Mouse (Mus musculus) kidney, embryonic 16.5 days (tissue): Measurements from ENCODE around the gene Cdh12. TPM values are rescaled to one million over a fixed set of nuclear protein-coding genes. Genes with fewer than 3 reads are reported as not detected.

Source experiments
- ATAC-seq: fragments of 200-750 bp; cut with Nextera tagmentation; 2 replicates; pipeline ENCODE4 v1.8.0; 2017; ENCODE audit warnings: moderate TSS enrichment; ENCODE audit not compliant: low FRiP score, low TSS enrichment
- H3K27ac ChIP-seq: fragments of 300-500 bp; sonication (generic); 2 replicates; pipeline ENCODE4 v1.5.1; 2014; ENCODE audit warnings: low read length
- H3K27me3 ChIP-seq: fragments of 300-500 bp; sonication (generic); 2 replicates; pipeline ENCODE4 v1.6.1; 2014; ENCODE audit warnings: low read length, control low read depth, mixed read lengths; ENCODE audit not compliant: insufficient read depth
- H3K36me3 ChIP-seq: fragments of 300-500 bp; sonication (generic); 2 replicates; pipeline ENCODE4 v1.6.1; 2014; ENCODE audit warnings: low read length, control low read depth, mixed read lengths; ENCODE audit not compliant: insufficient read depth
- H3K4me1 ChIP-seq: fragments of 300-500 bp; sonication (generic); 2 replicates; pipeline ENCODE4 v1.6.1; 2014; ENCODE audit warnings: low read length, control low read depth, mixed read lengths; ENCODE audit not compliant: insufficient read depth
- H3K4me2 ChIP-seq: fragments of 300-500 bp; sonication (generic); replicated peaks from 2 replicates; pipeline ENCODE4 v1.6.1; 2014; ENCODE audit warnings: low read depth, low read length
- H3K4me3 ChIP-seq: fragments of 300-500 bp; sonication (generic); 2 replicates; pipeline ENCODE4 v1.5.1; 2014; ENCODE audit warnings: mild to moderate bottlenecking, low read length
- H3K9ac ChIP-seq: fragments of 300-500 bp; sonication (generic); replicated peaks from 2 replicates; pipeline ENCODE4 v1.6.1; 2014; ENCODE audit warnings: low read length
- H3K9me3 ChIP-seq: fragments of 300-500 bp; sonication (generic); 2 replicates; pipeline ENCODE4 v1.6.1; 2016; ENCODE audit warnings: low read length, control low read depth
- WGBS: fragments of 180-500 bp; shearing (Covaris S2); extraction: QIAGEN DNeasy Blood & Tissue Kit; methylation state at CpG from one replicate; pipeline ENCODE4 v1.1.7; 2014; 5-methylcytosine and 5-hydroxymethylcytosine counted together
- polyA plus RNA-seq: library from polyadenylated mRNA; unstranded; fragments of >200 nt; fragmentation: Nextera tagmentation; extraction: Ambion mirVana; gene quantifications from 2 replicates; pipeline ENCODE4 v1.2.1, GENCODE M21; 2015

Cdh12 gene
- polyA plus RNA-seq, 1 experiment from 2014 or later = 0.06 TPM

DNA sequence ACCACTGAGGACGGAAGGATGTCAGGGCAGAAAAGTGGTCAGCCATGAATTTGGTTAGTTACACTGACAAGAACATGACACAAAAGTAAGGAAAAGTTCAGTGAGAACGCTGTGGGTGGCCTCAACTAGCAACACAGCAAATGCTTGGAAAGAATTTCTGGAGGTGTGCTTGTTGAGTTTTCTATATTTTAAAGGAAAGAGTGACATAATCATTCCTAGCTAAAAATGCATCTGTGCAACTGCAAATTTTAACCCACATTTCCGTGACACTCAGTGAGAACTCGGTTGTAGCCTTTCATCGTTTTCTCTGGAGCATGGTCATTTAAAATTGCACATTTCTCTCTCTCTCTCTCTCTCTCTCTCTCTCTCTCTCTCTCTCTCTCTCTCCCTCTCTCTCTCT lies 392.4 kb downstream of the Cdh12 start:
- H3K4me2 ChIP-seq = no peak overlapping the region
- no peak overlapping the region for H3K27ac ChIP-seq
- no peaks in the 10 kb centered on the region for H3K27me3 ChIP-seq
- H3K9me3 ChIP-seq = no peaks in the 10 kb centered on the region
- 91% methylated on average over 5 of the region's 5 CpGs for WGBS
- no peak overlapping the region for H3K4me3 ChIP-seq
- H3K9ac ChIP-seq = no peak overlapping the region
- H3K4me1 ChIP-seq = no peaks in the 10 kb centered on the region
- no peak for ATAC-seq
- H3K36me3 ChIP-seq = no peaks in the 10 kb centered on the region

DNA sequence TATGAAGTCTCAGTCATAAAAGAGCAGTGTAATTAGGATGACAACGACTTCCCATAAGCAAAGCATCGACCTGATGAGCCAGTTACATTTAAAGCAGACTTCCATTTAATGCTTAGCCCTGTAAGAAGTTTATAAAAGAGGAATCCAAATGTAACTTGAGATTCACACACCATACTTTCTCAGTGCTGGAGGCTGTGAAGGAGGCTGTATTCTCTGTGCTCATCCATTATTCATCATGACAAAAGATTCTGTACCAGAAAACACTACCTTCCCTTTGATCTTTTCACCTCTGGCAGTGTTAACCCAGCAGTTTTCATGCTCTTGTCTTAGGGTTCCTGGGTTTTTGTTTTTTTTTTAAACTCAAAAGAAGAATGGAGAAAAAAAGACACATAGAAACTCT lies 414.0 kb downstream of the Cdh12 start:
- Histone ChIP-seq H3K9me3 (no peaks in the 10 kb centered on the region), H3K4me2 (no peak overlapping the region), H3K27ac (no peak overlapping the region), H3K4me3 (no peak overlapping the region), H3K4me1 (no peaks in the 10 kb centered on the region), H3K36me3 (no peaks in the 10 kb centered on the region), H3K9ac (no peak overlapping the region), H3K27me3 (no peaks in the 10 kb centered on the region)
- ATAC-seq = no peak
- WGBS = 47% methylated on average over 2 of the region's 2 CpGs

DNA sequence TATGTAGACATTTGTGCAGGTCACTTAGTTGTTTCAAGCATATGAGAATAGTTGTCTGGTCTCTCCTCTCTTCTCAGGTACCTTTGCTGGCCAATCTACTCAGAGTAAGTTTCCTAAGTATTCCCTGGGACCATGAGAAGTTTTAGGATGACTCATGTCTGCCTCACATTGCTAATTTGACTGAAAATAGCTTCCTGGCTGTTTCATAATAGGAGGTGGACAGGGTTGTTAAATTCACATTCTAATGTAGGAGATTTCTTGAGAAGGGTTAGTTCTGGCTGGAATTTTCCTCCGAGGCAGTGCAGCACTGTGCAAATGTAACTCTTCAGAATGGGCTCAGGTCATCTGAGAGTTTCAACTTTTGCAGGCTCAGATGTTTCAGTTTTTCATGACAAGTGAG lies 423.5 kb downstream of the Cdh12 start:
- no peaks in the 10 kb centered on the region for H3K4me1 ChIP-seq
- ATAC-seq = no peak
- no peaks in the 10 kb centered on the region for H3K27me3 ChIP-seq
- no peak overlapping the region for H3K4me2 ChIP-seq
- H3K9ac ChIP-seq = no peak overlapping the region
- H3K4me3 ChIP-seq = no peak overlapping the region
- no peaks in the 10 kb centered on the region for H3K36me3 ChIP-seq
- WGBS = 79% methylated on average over 1 of the region's 1 CpGs
- no peaks in the 10 kb centered on the region for H3K9me3 ChIP-seq
- no peak overlapping the region for H3K27ac ChIP-seq

DNA sequence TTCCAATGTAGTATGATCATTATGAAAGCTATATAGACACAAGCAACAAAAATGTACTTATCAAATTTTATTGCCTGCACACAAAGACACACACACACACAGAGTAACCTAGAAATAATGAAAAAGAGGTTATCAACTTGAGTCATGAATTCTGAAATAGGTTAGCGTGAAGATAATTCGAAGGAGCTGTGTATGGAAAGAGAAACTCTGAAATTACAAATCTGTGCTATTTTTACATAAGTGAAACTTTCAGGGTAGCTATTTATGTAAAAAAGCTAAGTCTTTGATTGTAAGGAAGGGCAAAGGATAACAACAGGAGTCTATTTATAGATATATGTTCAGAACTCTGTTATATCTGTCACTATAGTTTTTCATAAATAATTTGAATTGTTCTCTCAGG lies 427.9 kb downstream of the Cdh12 start:
- H3K36me3 ChIP-seq = no peaks in the 10 kb centered on the region
- H3K9ac ChIP-seq = no peak overlapping the region
- H3K27ac ChIP-seq = no peak overlapping the region
- H3K4me2 ChIP-seq = no peak overlapping the region
- 90% methylated on average over 2 of the region's 2 CpGs for WGBS
- H3K9me3 ChIP-seq = no peaks in the 10 kb centered on the region
- H3K4me1 ChIP-seq = no peaks in the 10 kb centered on the region
- no peak overlapping the region for H3K4me3 ChIP-seq
- no peak for ATAC-seq
- H3K27me3 ChIP-seq = no peaks in the 10 kb centered on the region

DNA sequence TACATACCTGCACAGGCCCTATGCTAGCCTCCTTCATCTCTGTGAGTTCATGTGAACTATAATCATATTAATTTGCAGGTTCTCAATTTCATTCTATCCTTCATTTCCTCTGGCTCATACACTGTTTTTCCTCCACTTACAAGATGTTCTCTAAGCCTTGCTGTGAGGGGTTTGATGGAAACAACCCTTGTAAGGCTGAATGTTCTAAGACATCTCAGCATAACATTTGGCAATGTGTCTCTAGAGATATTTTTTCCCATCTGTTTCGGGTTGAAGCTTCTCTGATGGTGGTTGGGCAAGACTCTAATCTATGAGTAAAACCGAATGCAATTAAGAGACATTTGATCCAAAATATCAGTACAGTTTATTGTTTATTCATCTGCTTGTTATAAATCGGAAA lies 444.4 kb downstream of the Cdh12 start:
- Histone ChIP-seq H3K9ac (no peak overlapping the region), H3K36me3 (no peaks in the 10 kb centered on the region), H3K27ac (no peak overlapping the region), H3K4me3 (no peak overlapping the region), H3K27me3 (no peaks in the 10 kb centered on the region), H3K4me1 (no peaks in the 10 kb centered on the region), H3K9me3 (no peaks in the 10 kb centered on the region), H3K4me2 (no peak overlapping the region)
- ATAC-seq = no peak
- WGBS = 82% methylated on average over 3 of the region's 3 CpGs

DNA sequence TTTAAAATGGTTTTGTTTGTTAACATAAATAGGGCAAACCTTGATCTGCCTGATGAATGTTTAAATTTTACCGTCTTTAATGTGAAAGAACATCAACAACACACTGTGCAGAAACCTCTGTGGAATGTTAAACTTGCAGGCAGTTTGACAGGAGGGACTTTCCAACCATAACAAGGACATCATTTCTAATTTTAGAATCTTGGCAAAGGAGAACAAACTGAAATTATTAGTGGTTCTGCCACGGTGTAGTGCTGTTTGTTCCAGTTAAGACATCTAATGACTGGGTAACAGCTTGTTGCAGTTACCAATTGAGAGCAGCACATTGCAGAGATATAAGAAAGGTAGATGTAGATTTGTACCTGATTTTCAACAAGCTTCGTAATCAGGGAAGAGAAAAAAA lies 453.5 kb downstream of the Cdh12 start:
- ATAC-seq = no peak
- H3K36me3 ChIP-seq = no peaks in the 10 kb centered on the region
- WGBS = 55% methylated on average over 3 of the region's 3 CpGs

DNA sequence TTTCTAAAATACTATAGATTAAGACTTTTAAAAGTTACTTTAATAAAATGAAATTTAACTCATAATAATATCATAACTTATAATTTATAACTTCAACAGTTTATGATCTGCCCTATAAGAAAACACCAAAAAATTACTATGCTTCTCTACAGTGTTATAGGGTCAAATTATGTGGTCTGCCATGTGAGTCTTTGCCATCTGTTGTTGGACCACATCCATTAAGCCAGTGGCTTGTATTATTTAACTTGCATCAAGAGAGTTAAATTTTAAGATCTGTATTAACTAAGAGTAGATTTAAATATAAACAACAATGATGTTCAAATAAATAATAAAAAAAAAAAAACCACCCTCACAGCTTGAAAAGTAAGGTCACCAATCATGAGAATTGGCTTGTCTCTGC lies 479.2 kb downstream of the Cdh12 start:
- Histone ChIP-seq H3K4me1 (no peaks in the 10 kb centered on the region), H3K9me3 (no peaks in the 10 kb centered on the region), H3K4me2 (no peak overlapping the region), H3K27ac (no peak overlapping the region), H3K36me3 (no peaks in the 10 kb centered on the region), H3K27me3 (no peaks in the 10 kb centered on the region), H3K9ac (no peak overlapping the region), H3K4me3 (no peak overlapping the region)
- ATAC-seq = no peak

More for the DNA sequence above, 453.5 kb downstream of the Cdh12 start:
- Histone ChIP-seq H3K4me1 (no peaks in the 10 kb centered on the region), H3K4me2 (no peak overlapping the region), H3K9me3 (no peaks in the 10 kb centered on the region), H3K4me3 (no peak overlapping the region), H3K9ac (no peak overlapping the region), H3K27ac (no peak overlapping the region), H3K27me3 (no peaks in the 10 kb centered on the region)

DNA sequence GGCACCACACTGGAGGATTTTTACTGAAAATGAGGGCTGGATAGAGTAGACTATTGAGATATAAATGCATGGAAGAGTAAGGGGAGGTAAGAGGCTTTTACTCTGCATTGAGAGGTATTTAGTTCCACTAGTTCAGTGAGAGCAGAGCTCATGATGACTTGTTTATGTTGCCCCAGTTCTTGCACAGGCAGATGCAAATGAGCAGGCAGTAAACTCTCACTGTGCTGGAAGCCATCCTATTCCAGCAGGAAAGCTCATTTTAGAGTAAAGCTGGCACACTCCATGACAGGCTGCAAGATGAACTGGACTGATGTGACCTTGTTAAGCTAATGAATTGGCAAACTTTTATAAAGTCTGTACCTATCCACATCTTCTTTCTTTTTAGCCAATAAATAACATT lies 494.9 kb downstream of the Cdh12 start:
- H3K4me3 ChIP-seq = no peak overlapping the region
- ATAC-seq = no peak
- no peak overlapping the region for H3K27ac ChIP-seq
- H3K9ac ChIP-seq = no peak overlapping the region
- H3K4me1 ChIP-seq = no peaks in the 10 kb centered on the region
- H3K9me3 ChIP-seq = no peaks in the 10 kb centered on the region
- H3K36me3 ChIP-seq = no peaks in the 10 kb centered on the region
- H3K27me3 ChIP-seq = no peaks in the 10 kb centered on the region
- no peak overlapping the region for H3K4me2 ChIP-seq

DNA sequence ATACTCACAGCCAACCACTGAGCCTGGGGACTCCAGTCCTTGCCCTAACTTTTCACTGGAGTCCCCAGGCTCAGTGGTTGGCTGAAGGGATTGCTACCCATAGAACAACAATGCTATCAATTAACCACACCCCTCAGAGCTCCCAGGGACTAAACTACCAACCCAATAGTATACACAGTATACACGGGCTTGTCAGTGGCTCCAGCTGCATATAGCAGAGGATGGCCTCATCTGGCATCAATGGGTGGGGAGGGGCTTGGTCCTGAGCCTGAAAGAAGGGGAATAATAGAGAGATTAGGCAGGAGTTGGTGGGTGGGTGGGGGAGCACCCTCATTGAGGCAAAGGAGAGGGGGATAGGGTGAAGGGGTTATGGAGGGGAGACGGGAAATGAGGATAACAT lies 518.4 kb downstream of the Cdh12 start:
- ATAC-seq = no peak; the same call in 1 of the 2 replicates
- H3K27ac ChIP-seq = no peak overlapping the region
- WGBS = 57% methylated on average over 2 of the region's 2 CpGs
- H3K27me3 ChIP-seq = no peaks in the 10 kb centered on the region
- H3K4me3 ChIP-seq = no peak overlapping the region
- H3K4me2 ChIP-seq = no peak overlapping the region
- H3K4me1 ChIP-seq = no peaks in the 10 kb centered on the region
- H3K36me3 ChIP-seq = no peaks in the 10 kb centered on the region
- no peak overlapping the region for H3K9ac ChIP-seq
- no peaks in the 10 kb centered on the region for H3K9me3 ChIP-seq

DNA sequence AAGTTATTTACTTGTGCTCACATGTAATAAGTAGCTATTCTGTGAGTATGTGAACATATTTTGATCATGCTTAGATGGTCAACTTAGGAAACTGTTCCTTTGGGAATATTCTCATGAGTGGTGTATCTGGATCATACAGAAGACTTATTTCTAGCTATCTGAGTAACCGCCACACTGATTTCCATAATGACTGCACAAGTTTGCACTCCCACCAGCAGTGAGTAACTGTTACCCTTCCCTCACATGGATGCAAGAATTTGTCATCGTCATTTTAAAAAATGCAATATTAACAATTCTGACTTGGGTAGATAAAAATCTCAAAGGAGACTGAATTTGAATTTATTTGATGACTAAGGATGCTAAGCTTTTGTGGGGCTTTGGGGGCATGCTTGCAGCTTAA lies 522.0 kb downstream of the Cdh12 start:
- no peak overlapping the region for H3K27ac ChIP-seq
- 90% methylated on average over 2 of the region's 2 CpGs for WGBS
- H3K9me3 ChIP-seq = no peaks in the 10 kb centered on the region
- no peak overlapping the region for H3K4me2 ChIP-seq
- H3K27me3 ChIP-seq = no peaks in the 10 kb centered on the region
- no peak overlapping the region for H3K4me3 ChIP-seq
- no peaks in the 10 kb centered on the region for H3K4me1 ChIP-seq
- H3K36me3 ChIP-seq = no peaks in the 10 kb centered on the region
- no peak overlapping the region for H3K9ac ChIP-seq
- ATAC-seq = no peak

DNA sequence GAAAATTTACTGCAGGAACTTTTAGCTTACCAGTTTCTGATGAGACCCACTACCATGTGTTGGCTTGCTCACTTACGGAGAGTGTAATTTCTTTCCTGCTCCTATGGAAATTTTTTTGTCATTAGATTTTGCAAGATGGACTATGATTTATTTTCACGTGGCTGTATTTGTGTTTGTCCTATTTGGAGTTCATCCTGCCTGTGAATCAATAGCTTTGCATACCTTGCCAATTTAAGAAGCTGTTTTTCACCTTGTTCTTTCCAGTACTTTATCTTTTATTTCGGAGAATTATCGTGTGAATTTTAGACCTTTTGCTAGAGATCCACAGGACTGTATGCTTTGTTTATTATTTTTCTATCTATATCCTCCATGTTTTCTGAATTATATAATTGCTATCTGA lies 551.5 kb downstream of the Cdh12 start:
- H3K4me1 ChIP-seq = no peaks in the 10 kb centered on the region
- H3K9ac ChIP-seq = no peak overlapping the region
- ATAC-seq = no peak
- H3K4me3 ChIP-seq = no peak overlapping the region
- H3K4me2 ChIP-seq = no peak overlapping the region
- WGBS = 81% methylated on average over 4 of the region's 4 CpGs
- H3K36me3 ChIP-seq = no peaks in the 10 kb centered on the region
- H3K27ac ChIP-seq = no peak overlapping the region
- H3K27me3 ChIP-seq = no peaks in the 10 kb centered on the region
- H3K9me3 ChIP-seq = no peaks in the 10 kb centered on the region
